Mouse (Mus musculus): ENCODE data around the gene Rab3gap2.

Gene Rab3gap2

GRCm38 (mm10) chr1:185203909-185204661 lies at the start of gene Rab3gap2:
Gene Rab3gap2 (plus strand): TSS chr1:185204117.
- DNase-seq (ENCODE audit: low read depth) = peak; percentile 99

GRCm38 (mm10) chr1:185173641-185174040 lies 30.3 kb upstream of the Rab3gap2 start:
- no peak for DNase-seq (ENCODE audit: low read depth)

GRCm38 (mm10) chr1:185177860-185178259 lies 26.1 kb upstream of the Rab3gap2 start:
- DNase-seq (ENCODE audit: low read depth) = no peak

- peak; percentile 25 for DNase-seq (ENCODE audit: low read depth)
Measured at GRCm38 (mm10) chr1:185183591-185184330, 20.2 kb upstream of the Rab3gap2 start.

- DNase-seq (ENCODE audit: low read depth) = no peak
Measured at GRCm38 (mm10) chr1:185185556-185185955, 18.4 kb upstream of the Rab3gap2 start.

DNA sequence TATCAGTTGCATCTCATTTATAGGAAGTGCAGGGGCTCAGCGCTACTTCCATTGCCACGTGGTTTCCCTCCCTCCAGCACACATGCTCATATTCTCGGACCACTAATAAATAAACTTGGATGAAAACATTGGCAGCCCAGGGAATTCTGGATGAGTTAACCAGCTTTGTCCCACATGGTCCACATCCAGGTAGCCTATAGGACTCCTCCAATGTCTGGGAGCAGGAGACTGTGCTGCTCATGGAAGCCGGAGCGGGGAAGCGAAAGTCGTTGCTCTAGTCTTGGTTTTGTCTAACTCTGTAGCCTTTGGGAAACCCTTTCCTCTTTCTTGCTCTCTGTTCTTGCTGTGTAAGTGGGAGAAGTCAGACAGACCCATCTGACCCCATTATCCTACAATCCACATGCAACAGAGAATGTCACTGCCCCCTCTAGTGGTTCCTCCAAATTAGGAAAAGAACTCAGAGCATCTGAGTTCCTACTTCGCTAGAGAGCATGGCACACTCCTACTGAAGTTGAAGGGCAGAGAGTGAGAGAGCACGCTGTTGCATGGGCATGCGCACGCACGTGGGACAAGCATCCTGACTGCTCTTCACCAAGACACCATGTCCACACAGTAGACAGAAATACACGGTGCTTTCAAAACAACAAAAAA lies 16.7 kb upstream of the Rab3gap2 start:
- DNase-seq (ENCODE audit: low read depth) = peak; percentile 63

- no peak for DNase-seq (ENCODE audit: low read depth)
Measured at GRCm38 (mm10) chr1:185189901-185190300, 14.0 kb upstream of the Rab3gap2 start.

DNA sequence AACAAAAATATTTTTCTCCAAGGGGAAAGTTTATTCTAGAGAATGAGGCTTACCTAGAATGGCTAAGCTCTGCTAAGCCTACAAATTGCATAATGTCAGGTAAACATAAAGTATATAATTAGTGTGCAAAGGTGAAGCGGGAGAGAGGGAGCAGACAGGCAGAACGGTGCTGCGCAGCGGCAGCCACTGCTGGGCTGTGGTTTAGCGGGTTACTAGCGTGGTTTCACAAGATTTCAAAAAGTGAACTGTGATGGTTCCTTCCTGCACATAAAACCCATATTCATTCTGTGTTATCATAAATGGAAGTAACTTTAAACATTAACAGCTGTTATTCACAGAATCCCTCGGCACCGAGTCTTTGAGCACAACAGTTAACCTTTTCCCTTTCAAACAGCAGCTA lies 11.8 kb upstream of the Rab3gap2 start:
- no peak for DNase-seq (ENCODE audit: low read depth)

GRCm38 (mm10) chr1:185193509-185193908 lies 10.4 kb upstream of the Rab3gap2 start:
- peak; percentile 88 for DNase-seq (ENCODE audit: low read depth)

GRCm38 (mm10) chr1:185196323-185196722 lies 7.6 kb upstream of the Rab3gap2 start:
- DNase-seq (ENCODE audit: low read depth) = no peak

DNA sequence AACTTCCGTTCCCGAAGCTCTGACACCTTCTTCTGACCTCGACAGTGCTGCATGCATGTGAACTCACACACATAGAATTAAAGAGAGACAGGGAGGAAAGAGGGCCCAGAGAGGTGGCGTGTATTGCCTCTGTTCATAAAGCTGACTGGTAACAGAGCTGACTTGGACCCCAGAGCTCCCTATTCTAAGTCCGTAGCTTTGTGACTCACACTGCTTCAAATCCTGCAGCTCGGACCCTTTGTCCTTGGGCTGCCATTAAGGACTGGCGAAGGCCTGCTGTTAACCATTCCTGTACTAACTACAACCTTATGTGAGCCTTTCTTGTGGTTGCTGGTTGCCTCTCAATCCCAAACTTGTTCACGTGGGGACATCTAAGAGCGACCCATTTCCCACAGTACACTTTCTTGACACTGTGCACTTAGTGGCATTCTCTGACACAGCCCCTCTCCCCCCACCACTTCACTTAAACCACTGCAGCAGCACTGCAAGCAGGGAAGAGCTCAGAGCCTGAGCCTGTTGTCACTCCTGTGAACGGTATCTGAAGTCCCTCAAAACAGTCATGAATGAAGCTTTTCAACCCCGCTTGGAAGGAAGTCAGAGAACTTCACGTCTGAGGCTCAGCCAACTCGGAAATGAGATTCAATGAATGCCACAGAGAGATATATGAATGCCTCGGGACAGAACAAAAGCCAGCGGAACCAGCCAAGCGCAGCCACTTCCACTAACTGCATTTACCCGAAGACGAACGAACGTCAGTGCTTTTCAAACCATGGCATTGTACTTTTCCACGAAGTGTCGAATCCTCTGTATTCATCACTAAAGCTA lies 3.1 kb upstream of the Rab3gap2 start:
- DNase-seq (ENCODE audit: low read depth) = no peak

DNA sequence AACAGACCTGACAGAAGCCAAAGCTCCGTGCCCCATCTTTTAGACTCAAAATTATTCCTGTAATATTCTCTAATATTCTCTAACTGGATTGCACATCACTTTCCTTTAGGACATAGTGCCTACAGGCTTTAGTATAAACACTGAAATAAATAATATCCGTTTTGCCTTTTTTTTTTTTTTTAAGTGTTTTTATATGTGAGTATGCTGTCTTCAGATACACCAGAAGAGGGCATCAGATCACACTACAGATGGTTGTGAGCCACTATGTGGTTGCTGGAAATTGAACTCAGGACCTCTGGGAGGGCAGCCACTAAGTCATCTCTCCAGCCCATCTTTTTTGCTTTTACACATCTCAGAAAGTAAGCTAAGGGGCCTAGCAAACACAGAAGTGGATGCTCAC lies 1.9 kb upstream of the Rab3gap2 start:
- DNase-seq (ENCODE audit: low read depth) = no peak

- peak; percentile 14 for DNase-seq (ENCODE audit: low read depth)
Measured at GRCm38 (mm10) chr1:185203196-185203908, 565 bp upstream of the Rab3gap2 start.

DNA sequence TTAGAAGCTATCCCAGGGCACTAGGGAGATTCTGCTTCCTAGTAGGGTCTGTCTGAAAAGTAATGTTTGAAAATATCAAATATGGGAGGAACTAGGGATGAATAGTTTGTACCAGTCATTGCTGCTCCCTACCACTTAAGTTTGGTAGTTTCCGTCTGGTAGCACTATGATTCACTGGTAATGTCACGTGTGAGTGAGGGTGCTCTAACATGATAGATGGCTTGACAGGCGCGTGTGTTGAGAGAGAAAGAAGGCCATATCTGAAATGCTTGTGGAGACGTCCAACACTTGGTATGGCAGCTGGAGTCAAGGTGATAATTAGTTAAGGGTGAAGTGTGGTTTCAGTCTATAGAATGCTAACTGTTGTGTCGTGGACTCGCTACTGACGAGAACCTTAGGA lies 1.2 kb downstream of the Rab3gap2 start:
- DNase-seq (ENCODE audit: low read depth) = peak; percentile 74

DNA sequence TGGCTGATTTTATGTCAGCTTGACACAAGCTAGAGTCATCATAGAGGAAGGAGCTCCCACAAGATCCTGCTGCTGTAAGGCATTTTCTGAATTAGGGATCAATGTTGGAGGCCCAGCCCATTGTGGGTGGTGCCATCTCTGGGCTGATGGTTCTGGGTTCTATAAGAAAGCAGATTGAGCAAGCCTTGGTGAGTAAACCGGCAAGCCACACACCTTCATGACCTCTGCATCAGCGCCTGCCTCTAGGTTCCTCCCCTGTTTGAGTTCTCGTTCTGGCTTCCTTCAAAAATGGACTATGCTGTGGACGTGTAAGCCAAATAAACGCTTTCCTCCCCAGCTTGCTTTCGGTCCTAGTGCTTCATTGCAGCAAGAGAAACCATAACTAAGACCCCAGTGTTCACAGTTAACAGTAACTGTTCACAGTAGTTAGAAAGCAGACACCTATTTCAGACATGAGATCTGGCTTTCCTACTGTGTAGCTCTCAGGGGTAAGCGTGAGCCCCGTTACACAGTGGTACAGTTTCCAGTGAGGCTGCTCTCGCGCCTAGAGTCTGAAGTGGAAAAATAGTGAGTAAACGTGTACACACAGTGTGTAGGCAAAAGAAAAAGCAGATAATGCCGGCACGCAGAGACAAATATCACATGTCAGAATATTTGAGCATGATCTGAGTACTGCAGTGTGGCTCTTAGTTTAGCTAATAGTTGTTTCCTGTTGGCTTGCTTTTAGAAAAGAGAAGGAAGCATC lies 4.1 kb downstream of the Rab3gap2 start:
- no peak for DNase-seq (ENCODE audit: low read depth)

DNA sequence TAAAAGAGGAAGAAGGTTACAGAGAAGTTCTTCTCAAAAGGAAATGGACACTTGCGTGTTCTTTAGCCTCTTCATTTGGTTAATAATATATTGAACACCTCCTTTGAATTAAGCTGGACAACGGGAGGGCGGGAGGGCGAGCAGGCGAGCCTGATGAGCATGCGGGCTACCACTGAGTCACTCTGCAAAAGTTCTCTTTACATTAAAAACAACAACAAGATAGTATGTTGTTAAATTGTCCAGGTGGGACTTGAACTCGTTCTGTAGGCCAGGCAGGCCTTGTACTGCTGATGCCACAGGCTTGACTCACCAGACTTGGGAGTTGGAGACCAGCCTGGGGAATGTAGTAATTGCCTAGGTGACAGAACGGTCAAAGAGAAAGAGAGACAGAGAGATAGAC lies 4.8 kb downstream of the Rab3gap2 start:
- DNase-seq (ENCODE audit: low read depth) = peak; percentile 16

- DNase-seq (ENCODE audit: low read depth) = peak; percentile 78
Measured at GRCm38 (mm10) chr1:185209641-185210176, 5.8 kb downstream of the Rab3gap2 start.

DNA sequence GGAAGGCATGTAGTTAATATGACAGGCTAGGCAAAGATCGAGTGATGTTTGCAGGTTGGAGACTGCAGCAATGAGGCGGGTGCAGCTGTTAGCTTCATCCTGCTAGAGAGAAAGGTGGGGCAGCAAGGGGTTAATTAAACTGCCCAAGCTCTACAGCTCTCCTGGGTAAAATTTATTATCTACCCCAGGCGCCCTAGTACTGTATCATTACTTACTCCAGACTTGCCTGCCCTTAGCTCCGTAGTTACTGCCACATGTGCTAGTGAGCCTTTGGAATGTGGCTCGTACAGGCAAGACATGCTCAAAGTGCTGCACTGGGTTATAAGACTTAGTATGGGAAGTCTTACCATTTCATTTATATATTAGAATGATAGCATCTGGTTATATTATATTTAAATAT lies 12.4 kb downstream of the Rab3gap2 start:
- no peak for DNase-seq (ENCODE audit: low read depth)

- DNase-seq (ENCODE audit: low read depth) = no peak
Measured at GRCm38 (mm10) chr1:185216762-185217161, 12.8 kb downstream of the Rab3gap2 start.

GRCm38 (mm10) chr1:185217966-185218365 lies 14.0 kb downstream of the Rab3gap2 start:
- DNase-seq (ENCODE audit: low read depth) = peak; percentile 60

Data from NIH3T3 (cell line).